Mouse (Mus musculus) G1E (cell line): ENCODE data around the gene Arhgap40.

ENCODE experiments used
- CTCF ChIP-seq: IDR thresholded peaks from 2 replicates; pipeline ENCODE4 v1.5.1; 2012; ENCODE audit warnings: low read depth, low read length, inconsistent platforms, mixed read lengths
- GATA1 ChIP-seq: IDR thresholded peaks from 2 replicates; pipeline ENCODE4 v1.6.1; 2012; ENCODE audit warnings: borderline replicate concordance, low read length, inconsistent platforms, mixed read lengths

GRCm38 (mm10) chr2:158503671-158504070, 8.9 kb upstream of the Arhgap40 start:
- no peak for TF ChIP-seq CTCF
- no peak for TF ChIP-seq GATA1
